Mouse (Mus musculus) layer of hippocampus, adult 18-20 months (tissue): Measurements from ENCODE around the gene Poldip2. TPM values are rescaled to one million over a fixed set of nuclear protein-coding genes. Genes with fewer than 3 reads are reported as not detected.

Source experiments
- DNase-seq, 2 experiments: peaks; one replicate each; pipeline ENCODE4 v3.0.0; 2022; ENCODE audit warnings: low spot score in 2 of 2
- long read RNA-seq: library from polyadenylated mRNA; stranded (forward); transcript quantifications from one replicate; pipeline ENCODE4 v2.0.0, GENCODE M21; 2021
- total RNA-seq, 2 experiments: library from RNA; stranded (reverse); gene quantifications; 2 replicates each; pipeline ENCODE4 v1.2.3; 2021

Gene Poldip2
- total RNA-seq, result 100 to 1,000 TPM; 118 to 119 TPM
- long read RNA-seq, transcript Poldip2-201 (11 exons, 2,054 nt), result major isoform, 119 of 177 reads
- long read RNA-seq, partial matches to known transcripts, result 3 of 177 reads
- long read RNA-seq, other reads (novel, unspliced or antisense), result 53 of 177 reads

DNA sequence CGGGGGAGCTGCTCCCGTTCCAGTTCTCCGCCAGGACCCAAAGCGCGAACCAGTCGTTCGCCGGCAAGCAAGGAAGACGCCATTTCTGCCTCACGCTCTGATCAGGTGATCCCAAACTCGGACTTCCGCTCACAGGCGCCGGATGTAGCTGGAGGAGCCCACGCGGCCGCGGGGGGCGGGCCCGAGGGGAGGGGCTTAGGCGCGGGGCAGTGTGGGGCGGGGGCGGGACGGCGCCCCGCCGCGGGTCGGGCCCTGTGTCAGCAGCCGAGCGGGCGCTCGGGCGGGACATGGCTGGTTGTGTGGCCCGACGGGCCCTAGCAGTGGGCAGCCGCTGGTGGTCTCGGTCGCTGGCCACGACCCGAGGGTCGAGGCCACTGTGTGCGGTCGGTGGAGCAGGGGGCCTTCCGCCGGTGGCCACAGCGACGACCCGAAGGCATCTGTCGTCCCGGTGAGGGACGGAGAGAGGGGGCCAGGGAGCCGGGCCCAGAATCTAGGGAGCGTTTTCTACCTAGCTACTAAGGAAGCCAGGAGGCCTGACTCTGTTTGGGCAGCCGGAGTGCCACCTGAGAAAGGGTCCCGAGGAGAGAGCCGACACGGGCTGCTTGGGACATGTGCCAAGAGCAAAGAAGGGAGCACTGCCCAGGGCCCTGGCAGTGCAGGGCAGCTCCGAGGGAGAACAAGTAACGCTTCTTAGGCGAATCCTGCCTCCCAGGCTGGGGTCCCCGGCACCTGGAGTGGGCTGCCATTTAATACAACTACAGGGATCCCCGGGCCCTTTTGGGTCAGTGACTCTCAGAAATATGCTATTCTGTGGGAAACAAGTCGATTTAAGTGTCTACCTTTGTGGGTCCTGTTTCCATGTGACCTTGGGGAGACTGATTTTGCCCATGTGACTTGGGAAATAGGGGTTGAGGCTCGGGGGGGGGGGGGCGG, at the start of gene Poldip2, which contains the start of gene Tmem199:
TSS of gene Poldip2 (plus strand) at position 169 of the 933 bp plus-strand sequence.
TSS of gene Tmem199 (minus strand) at position 148 of the 933 bp plus-strand sequence.
- peak; percentile 83 to 93 for DNase-seq

DNA sequence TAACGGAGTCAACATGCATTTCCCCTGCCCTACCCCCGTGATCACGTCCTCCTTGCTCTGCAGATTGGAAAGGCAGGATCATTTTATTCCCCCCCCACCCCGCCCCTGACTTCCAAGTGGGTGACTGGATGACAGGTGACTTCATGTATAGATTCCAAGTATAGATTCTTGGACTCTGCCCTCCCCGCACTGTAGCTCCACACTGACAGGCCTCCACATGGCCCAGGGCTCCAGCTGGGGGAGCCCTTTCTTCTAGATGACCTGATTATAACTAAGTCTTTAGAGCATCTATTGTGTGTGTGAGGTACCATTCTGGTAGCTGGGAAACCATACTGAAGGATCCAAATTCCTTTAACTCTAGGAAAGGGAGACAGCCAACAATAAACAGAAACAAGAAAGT, 49.3 kb upstream of the Poldip2 start:
- DNase-seq, result no peak

- DNase-seq, result no peak
These were observed 48.5 kb upstream of the Poldip2 start for GRCm38 (mm10) chr11:78463286-78464036.

DNA sequence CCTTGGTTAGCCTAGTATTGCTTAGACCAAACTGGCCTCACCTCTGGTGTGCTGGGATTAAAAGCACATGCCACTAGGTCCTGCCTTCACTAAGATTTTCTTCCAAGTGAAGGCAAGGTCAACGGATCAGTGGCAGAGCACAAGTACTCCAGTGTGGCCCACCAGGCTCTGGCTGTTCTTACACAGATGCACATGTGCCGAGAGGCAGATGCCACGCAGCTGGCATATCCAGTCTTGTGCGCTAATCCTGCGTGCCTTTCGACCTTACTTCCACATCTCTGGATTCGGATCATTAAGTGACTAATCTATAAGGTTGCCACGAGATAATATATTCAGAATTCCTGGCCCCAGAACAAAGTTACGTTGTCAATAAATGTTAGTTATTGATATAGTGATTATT, 46.9 kb upstream of the Poldip2 start:
- DNase-seq, result no peak

- peak; percentile 68 to 77 for DNase-seq
These were observed 46.3 kb upstream of the Poldip2 start, which contains the start of gene Slc46a1 for GRCm38 (mm10) chr11:78465568-78466180. Gene Slc46a1, plus strand, starts transcription at chr11:78465697.

GRCm38 (mm10) chr11:78466242-78466912, 45.6 kb upstream of the Poldip2 start:
- no peak for DNase-seq

GRCm38 (mm10) chr11:78467515-78467914, 44.5 kb upstream of the Poldip2 start:
- no peak for DNase-seq

GRCm38 (mm10) chr11:78467932-78468331, 44.1 kb upstream of the Poldip2 start:
- no peak for DNase-seq

DNA sequence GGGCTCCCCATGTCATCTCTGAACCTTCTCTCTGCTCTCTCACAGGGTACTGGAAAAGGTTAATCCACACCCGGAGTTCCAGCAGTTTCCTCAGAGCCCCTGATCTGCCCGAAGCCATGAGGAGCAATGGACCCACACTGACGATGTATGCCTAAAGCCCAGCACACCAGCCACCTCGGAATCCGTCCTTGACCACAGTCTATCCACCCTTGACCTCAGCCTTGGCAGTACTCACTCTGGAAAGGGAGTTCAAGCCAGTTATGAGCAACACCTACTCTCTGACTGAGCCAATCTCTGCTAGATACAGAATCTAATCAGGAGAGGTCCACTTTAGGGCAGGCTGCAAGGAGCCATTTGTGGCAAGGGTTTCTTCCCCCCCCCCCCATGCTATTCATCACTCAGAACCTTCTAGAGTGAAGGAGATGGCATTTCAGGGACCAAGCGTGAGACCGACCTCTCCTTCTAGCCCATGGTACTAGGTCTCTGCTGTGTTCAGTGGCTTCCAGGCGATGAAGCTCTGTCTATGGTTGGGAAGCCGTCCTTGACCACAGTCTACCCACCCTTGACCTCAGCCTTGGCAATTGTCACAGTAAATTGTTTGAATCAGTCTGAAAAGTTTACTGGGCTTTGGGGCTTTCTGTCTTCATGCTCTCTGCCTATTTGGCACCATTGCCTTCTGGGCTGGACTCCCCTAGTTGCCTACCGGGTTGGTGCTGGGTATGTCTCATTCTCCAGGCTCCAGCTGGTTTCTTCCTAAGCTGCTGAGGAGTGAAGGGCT, 40.5 kb upstream of the Poldip2 start:
- DNase-seq, result no peak

GRCm38 (mm10) chr11:78475289-78475688, 36.7 kb upstream of the Poldip2 start:
- no peak for DNase-seq

GRCm38 (mm10) chr11:78483639-78484038, 28.4 kb upstream of the Poldip2 start:
- no peak for DNase-seq

DNA sequence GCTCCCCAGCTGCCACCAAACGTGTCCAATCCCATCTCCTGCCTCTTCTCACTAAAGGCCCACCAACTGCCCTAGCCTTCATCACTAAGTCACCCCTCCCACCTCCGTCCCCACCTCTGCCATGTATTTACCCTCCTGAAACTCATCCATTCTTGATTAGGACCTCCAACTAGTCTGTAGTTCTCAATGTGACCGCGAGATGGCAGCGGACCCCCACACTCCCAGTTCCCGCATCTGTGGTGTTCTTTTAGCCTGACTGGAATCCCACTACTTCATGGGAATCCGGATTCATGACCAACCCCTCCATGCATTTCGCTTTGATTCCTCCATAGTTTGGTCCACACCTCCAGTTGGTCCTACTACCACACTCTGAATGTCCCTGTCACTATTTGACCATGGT, 23.8 kb upstream of the Poldip2 start:
- peak; percentile 76 to 90 for DNase-seq

DNA sequence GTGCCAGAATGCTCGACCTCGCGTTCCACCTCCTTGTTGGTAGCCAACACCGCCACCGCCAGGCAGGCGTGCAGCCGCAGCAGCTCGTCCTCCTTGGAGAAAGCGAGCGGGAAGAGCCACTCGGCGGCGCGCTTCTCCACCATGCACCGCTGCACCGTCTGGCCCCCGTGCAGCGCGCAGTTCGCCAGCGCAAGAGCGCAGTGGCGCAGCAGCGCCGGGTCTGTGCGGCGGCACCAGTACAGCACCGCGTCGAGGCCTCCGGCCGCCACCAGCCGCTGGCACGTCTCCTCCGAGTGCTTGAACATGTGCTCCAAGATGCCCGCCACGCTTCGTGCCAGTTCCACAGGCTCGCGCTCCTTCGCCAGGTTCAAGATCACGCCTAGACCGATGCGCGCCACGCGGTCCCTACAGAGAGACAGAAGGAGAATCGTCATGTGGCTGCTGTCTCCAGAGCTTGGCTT, 21.2 kb upstream of the Poldip2 start:
- peak; percentile 50 to 52 for DNase-seq

GRCm38 (mm10) chr11:78495904-78496303, 16.1 kb upstream of the Poldip2 start:
- DNase-seq, result no peak

- DNase-seq, result peak; percentile 39 to 45
These were observed 14.9 kb upstream of the Poldip2 start for GRCm38 (mm10) chr11:78497071-78497541.

- peak; percentile 95 to 96 for DNase-seq
These were observed 14.2 kb upstream of the Poldip2 start, which contains the start of gene Sarm1 for GRCm38 (mm10) chr11:78497544-78498522. Gene Sarm1, minus strand, starts transcription at chr11:78497754.

DNA sequence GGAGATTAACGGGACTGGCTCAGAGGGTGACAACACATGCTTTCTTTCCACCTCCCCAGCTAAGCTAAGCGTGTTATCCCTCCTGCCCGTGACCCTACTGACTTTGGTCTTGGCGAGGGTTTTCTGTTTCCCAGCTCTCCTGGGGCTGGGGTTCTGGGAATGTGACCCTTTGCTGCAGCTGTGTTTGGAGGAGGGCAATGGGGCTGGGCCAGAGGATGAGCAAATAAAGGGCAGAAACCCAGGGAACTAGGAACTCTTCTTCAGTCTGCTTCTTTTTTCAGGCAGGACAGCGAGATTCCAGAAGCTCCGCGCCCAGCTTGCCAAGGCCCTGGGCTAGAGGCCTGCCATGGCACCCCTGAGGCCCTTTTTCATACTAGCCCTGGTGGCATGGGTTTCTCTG, 13.0 kb upstream of the Poldip2 start, which contains the start of gene Vtn:
TSS of gene Vtn (plus strand) at position 88 of the 400 bp plus-strand sequence.
- no peak for DNase-seq

GRCm38 (mm10) chr11:78499543-78499942, 12.4 kb upstream of the Poldip2 start:
- no peak for DNase-seq
